Mouse (Mus musculus) kidney, postnatal 0 days (tissue): ENCODE results near the gene Ric8a. TPM values are rescaled to one million over a fixed set of nuclear protein-coding genes. Genes with fewer than 3 reads are reported as not detected.
"Not testable (repeated sequence)": the region's sequence is repeated elsewhere in the genome, so short reads cannot be mapped to it uniquely, and the experiment has no call there.

Source experiments
- ATAC-seq: fragments of 200-750 bp; cut with Nextera tagmentation; replicated peaks from 2 replicates; pipeline ENCODE4 v1.8.0; 2017; ENCODE audit warnings: low read depth, moderate number of reproducible peaks, moderate TSS enrichment, moderate library complexity; ENCODE audit not compliant: low FRiP score
- DNase-seq: peaks from one replicate; pipeline ENCODE4 v3.0.0-alpha.2; 2016; ENCODE audit warnings: low spot score
- H3K27ac ChIP-seq: fragments of 300-500 bp; sonication (generic); 2 replicates; pipeline ENCODE4 v1.5.1; 2014; ENCODE audit warnings: mild to moderate bottlenecking
- H3K27me3 ChIP-seq: fragments of 300-500 bp; sonication (generic); 2 replicates; pipeline ENCODE4 v1.6.1; 2014; ENCODE audit warnings: low read length, mixed read lengths; ENCODE audit not compliant: insufficient read depth
- H3K36me3 ChIP-seq: fragments of 300-500 bp; sonication (generic); 2 replicates; pipeline ENCODE4 v1.6.1; 2014; ENCODE audit warnings: low read length, mixed read lengths; ENCODE audit not compliant: insufficient read depth
- H3K4me1 ChIP-seq: fragments of 300-500 bp; sonication (generic); replicated peaks from 2 replicates; pipeline ENCODE4 v1.6.1; 2014; ENCODE audit warnings: antibody characterized with exemption, low read length, mixed read lengths; ENCODE audit not compliant: insufficient read depth
- H3K4me2 ChIP-seq: fragments of 300-500 bp; sonication (generic); 2 replicates; pipeline ENCODE4 v1.6.1; 2014; ENCODE audit warnings: mild to moderate bottlenecking, low read length, moderate library complexity, mixed read lengths
- H3K4me3 ChIP-seq: fragments of 300-500 bp; sonication (generic); replicated peaks from 2 replicates; pipeline ENCODE4 v1.5.1; 2014; ENCODE audit warnings: low read depth, low read length
- H3K9ac ChIP-seq: fragments of 300-500 bp; sonication (generic); 2 replicates; pipeline ENCODE4 v1.6.1; 2014; ENCODE audit warnings: low read depth, low read length
- H3K9me3 ChIP-seq: fragments of 300-500 bp; sonication (generic); replicated peaks from 2 replicates; pipeline ENCODE4 v1.6.1; 2016; ENCODE audit warnings: low read length, inconsistent platforms, mixed read lengths
- CTCF ChIP-seq: IDR thresholded peaks from 2 replicates; pipeline ENCODE4 v1.5.1; 2016; ENCODE audit warnings: antibody characterized with exemption, low read depth, mild to moderate bottlenecking, moderate library complexity
- WGBS: fragments of 180-500 bp; shearing (Covaris S2); extraction: QIAGEN DNeasy Blood & Tissue Kit; methylation state at CpG from one replicate; pipeline ENCODE4 v1.1.7; 2014; 5-methylcytosine and 5-hydroxymethylcytosine counted together
- polyA plus RNA-seq: library from polyadenylated mRNA; unstranded; fragments of >200 nt; fragmentation: Nextera tagmentation; extraction: Ambion mirVana; gene quantifications from 2 replicates; pipeline ENCODE4 v1.2.1, GENCODE M21; 2015

The Ric8a gene
- polyA plus RNA-seq, 1 experiment from 2014 or later = 45.0 TPM

DNA sequence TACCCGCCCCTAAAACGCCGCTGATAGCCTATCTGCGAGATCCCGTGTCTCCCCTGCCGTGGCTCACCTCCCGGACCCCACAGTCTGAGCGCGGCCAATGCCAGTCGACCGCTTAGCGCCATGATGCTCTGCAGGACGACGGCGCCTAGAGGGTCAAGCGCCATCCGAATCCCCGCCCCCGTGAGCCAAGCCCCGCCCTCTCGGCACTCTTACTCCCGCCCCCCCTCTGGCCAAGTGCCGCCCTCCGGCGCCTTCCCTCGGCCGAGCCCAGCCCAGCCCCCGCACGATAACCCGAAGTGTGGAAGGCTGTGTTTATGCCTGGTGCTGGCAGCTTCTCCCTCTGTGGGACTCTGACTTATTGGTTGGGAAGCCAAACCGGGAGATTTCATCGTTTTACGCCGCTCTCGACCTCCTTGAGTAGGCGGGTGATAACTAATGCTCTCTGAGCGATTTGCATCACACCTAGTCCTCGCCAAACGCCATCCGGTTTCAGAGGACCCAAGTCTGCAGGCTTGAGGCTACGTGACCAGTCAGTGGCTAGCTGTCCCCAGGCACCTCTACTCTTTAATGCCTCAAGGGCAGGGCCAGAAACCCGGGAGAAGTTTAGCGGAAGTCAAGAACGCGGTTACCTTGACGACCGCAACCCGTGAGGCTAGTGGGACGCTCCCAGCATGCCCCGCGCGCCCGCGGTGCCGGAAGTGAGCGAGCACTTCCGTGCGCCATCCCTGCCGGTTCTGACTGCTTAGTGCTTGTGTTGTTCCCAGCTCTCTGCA lies 25.1 kb downstream of the Ric8a start, which contains the start of the genes Psmd13 and Sirt3:
Psmd13 (plus strand) TSS at position 273 of the 773 bp plus-strand sequence.
Sirt3 (minus strand) TSS at position 614 of the 773 bp plus-strand sequence.
- Histone ChIP-seq H3K27ac (peak within 1 kb of the TSS; percentile 92), H3K4me1 (0 out of 2 replicates have a peak, but pooled peaks cover 3% of the 10 kb centered on the region), H3K9me3 (no peaks in the 10 kb centered on the region), H3K27me3 (no peaks in the 10 kb centered on the region), H3K36me3 (peaks cover 7% of the 10 kb centered on the region; the same call in 1 of the 2 replicates), H3K4me3 (peak within 1 kb of the TSS; percentile 85), H3K4me2 (peak within 1 kb of the TSS; percentile 89), H3K9ac (peak within 1 kb of the TSS; percentile 86)
- ATAC-seq = peak; percentile 95
- under 1% methylated on average over 59 of the region's 59 CpGs for WGBS
- no peak; the same call in 1 of the 2 replicates for TF ChIP-seq CTCF
- peak; percentile 96 for DNase-seq

DNA sequence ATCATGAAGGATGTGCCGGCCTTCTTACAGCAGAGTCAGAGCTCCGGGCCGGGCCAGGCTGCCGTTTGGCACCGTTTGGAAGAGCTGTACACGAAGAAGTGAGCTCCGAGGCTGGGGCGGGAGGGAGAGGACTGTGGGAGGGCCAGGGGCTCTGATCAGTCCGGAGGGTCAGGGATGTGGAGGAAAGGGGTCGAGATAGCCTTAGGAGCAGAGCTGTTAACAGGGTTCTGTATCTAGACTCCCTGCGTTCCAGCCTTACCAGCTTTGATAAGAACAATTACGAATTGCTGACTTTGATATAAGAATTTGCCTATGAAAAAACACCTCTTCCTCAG lies 25.7 kb downstream of the Ric8a start:
- under 1% methylated on average over 12 of the region's 12 CpGs for WGBS
- H3K27ac ChIP-seq = peak overlapping the region; percentile 92
- 0 out of 2 replicates have a peak, but pooled peaks cover 3% of the 10 kb centered on the region for H3K4me1 ChIP-seq
- H3K9me3 ChIP-seq = no peaks in the 10 kb centered on the region
- peak overlapping the region; percentile 86 for H3K9ac ChIP-seq
- peak overlapping the region; percentile 85 for H3K4me3 ChIP-seq
- 0 out of 2 replicates have a peak, but pooled peaks cover 6% of the 10 kb centered on the region for H3K36me3 ChIP-seq
- no peaks in the 10 kb centered on the region for H3K27me3 ChIP-seq
- TF ChIP-seq CTCF = no peak
- ATAC-seq (peak; percentile 56), DNase-seq (no peak)
- peak overlapping the region; percentile 89 for H3K4me2 ChIP-seq

DNA sequence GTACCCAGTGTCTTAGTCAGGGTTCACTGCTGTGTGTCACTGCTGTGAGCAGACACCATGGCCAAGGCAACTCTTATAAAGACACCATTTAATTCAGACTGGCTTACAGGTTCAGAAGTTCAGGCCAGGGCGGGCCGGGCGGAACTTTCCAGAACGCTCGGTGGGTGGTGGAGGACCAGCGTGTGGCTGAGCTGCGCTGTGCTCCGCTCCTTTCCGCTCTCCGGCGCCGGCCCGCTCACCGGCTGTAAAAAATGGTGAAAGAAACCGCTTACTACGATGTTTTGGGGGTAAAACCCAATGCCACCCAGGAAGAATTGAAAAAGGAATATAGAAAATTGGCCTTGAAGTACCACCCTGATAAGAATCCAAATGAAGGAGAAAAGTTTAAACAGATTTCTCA lies 33.9 kb downstream of the Ric8a start:
- WGBS = 98% methylated on average over 16 of the region's 16 CpGs
- peaks cover 54% of the 10 kb centered on the region for H3K36me3 ChIP-seq

DNA sequence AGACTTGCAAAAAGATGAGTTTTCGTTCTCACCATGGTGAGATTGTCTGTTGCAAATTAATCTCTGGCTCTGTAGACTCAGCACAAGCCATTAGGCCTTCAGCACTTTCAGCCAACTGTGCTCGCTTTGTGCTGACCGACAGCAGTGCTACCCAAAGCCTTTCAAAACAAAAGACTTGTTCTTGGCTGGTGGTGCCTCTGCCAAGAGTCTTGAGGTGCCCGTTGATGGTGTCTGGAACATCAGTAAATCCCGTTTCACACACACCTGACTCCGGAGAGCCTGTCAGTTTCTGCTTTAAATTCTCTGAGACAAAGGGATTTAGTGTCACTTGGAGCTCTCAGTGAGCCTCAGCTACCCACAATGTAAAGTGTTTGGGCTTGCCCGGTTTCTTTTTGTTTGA lies 37.3 kb downstream of the Ric8a start:
- Histone ChIP-seq H3K4me1 (no peaks in the 10 kb centered on the region), H3K27me3 (no peaks in the 10 kb centered on the region), H3K4me2 (no peak overlapping the region), H3K9me3 (no peaks in the 10 kb centered on the region), H3K4me3 (no peak overlapping the region), H3K27ac (no peak overlapping the region), H3K9ac (no peak overlapping the region), H3K36me3 (peaks cover 51% of the 10 kb centered on the region)
- 92% methylated on average over 7 of the region's 7 CpGs for WGBS
- DNase-seq (no peak), ATAC-seq (no peak)
- TF ChIP-seq CTCF = no peak

More for the DNA sequence above, 33.9 kb downstream of the Ric8a start:
- not testable (repeated sequence) for H3K9ac ChIP-seq, H3K4me2 ChIP-seq, H3K4me1 ChIP-seq, ATAC-seq, H3K9me3 ChIP-seq, H3K4me3 ChIP-seq, H3K27me3 ChIP-seq, H3K27ac ChIP-seq, DNase-seq

DNA sequence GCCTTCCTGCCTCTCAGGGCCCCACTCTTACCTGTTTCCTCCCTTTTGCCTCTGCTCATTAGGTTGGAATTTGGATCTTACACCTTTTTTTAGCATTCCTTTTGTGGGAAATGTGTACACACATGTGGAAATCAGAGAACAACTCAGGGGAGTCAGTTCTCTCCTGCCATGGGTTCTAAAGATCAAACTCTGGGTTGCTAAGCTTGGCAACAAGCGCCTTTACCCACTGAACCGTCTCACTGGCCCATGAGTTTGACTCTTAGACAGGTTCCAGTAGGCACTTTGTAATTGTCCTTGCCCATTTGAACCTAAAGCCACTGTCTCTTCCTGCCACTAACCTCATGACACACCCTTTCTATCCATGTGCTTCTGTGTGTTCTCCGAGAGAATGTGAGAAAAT lies 37.9 kb downstream of the Ric8a start:
- Histone ChIP-seq H3K9me3 (no peaks in the 10 kb centered on the region), H3K4me3 (no peak overlapping the region), H3K4me1 (no peaks in the 10 kb centered on the region), H3K27ac (no peak overlapping the region), H3K27me3 (no peaks in the 10 kb centered on the region), H3K9ac (no peak overlapping the region), H3K4me2 (no peak overlapping the region), H3K36me3 (peaks cover 46% of the 10 kb centered on the region)
- WGBS = 92% methylated on average over 3 of the region's 3 CpGs
- TF ChIP-seq CTCF = no peak
- no peak for ATAC-seq
- DNase-seq = no peak

DNA sequence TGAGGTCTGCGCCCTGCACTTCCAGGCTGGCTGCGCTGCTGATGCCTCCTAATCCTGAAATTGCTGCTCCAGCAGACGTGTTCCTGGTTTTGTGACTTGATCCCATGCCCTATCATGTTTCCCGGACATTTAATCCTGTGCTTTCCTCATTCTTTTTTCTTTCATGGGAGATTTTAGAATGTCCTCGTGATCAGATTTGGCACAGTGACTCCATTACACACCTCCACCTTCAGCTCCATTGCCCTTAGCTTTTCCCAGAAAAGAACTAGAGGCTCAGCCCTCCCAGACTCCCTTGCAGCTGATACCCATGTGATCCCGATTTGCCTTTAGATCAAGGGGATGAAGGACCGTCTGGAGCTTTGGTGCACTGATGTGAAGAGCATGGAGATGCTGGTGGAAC lies 41.1 kb downstream of the Ric8a start:
- no peak overlapping the region for H3K4me2 ChIP-seq
- no peak overlapping the region for H3K27ac ChIP-seq
- no peaks in the 10 kb centered on the region for H3K27me3 ChIP-seq
- H3K9ac ChIP-seq = no peak overlapping the region
- 77% methylated on average over 7 of the region's 7 CpGs for WGBS
- DNase-seq (no peak), ATAC-seq (no peak)
- no peak for TF ChIP-seq CTCF
- no peak overlapping the region for H3K4me3 ChIP-seq
- H3K4me1 ChIP-seq = no peaks in the 10 kb centered on the region; the same call in 1 of the 2 replicates
- H3K36me3 ChIP-seq = peaks cover 29% of the 10 kb centered on the region
- H3K9me3 ChIP-seq = no peaks in the 10 kb centered on the region
